Mouse (Mus musculus) kidney, adult 2 months (tissue): ENCODE data around the gene Shcbp1l.

ENCODE experiments used
- CTCF ChIP-seq: fragments of 200-500 bp; conservative IDR thresholded peaks from 2 replicates; pipeline ENCODE4 v1.5.1; 2011; ENCODE audit warnings: low read depth, mild to moderate bottlenecking, control low read depth, low read length, moderate library complexity, mixed read lengths; ENCODE audit not compliant: insufficient read depth, insufficient read length
- POLR2A ChIP-seq: fragments of 200-500 bp; IDR thresholded peaks from one replicate; pipeline ENCODE4 v1.6.1; 2011; ENCODE audit warnings: low read depth, low read length, control low read depth

DNA sequence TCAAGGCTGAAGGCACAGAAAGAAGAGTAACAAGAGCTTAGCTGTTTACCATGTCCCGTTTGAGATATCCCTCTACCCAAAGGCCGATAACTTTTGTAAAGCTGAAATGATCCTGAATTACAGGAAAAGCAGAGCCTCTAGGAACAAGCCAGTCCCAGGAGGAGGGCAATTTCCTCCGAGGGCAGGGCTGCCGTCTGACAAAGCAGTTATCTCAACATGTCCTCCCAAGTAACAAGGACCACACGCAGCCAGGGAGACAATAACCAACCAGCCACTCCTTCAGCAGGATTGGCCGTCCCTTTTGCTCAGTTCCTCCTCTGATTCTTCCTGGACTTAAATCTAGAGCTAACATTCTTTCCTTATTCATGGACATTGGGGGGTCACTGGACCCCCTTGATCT, 69.0 kb downstream of the Shcbp1l start:
- TF ChIP-seq CTCF = no peak
- no peak for TF ChIP-seq POLR2A
